Mouse (Mus musculus) cerebral cortex, adult 2 months (tissue): Measurements from ENCODE around the gene Sfxn5.

Experiments
- WGBS: fragments of 180-500 bp; shearing (Covaris S2); methylation state at CpG from one replicate; pipeline ENCODE4 v1.1.7; 2018; 5-methylcytosine and 5-hydroxymethylcytosine counted together

The Sfxn5 gene

GRCm38 (mm10) chr6:85189911-85190591 lies 143.2 kb downstream of the Sfxn5 start:
- 1% methylated on average over 52 of the region's 52 CpGs for WGBS

GRCm38 (mm10) chr6:85189361-85189760 lies 143.9 kb downstream of the Sfxn5 start:
- 18% methylated on average over 14 of the region's 14 CpGs for WGBS

GRCm38 (mm10) chr6:85188256-85189110 lies 144.7 kb downstream of the Sfxn5 start:
- 5% methylated on average over 39 of the region's 39 CpGs for WGBS

- WGBS: under 1% methylated on average over 69 of the region's 81 CpGs
These were observed 145.6 kb downstream of the Sfxn5 start, which contains the start of gene Emx1 for GRCm38 (mm10) chr6:85187340-85188211. Gene Emx1 (plus strand): TSS chr6:85187438.

GRCm38 (mm10) chr6:85186744-85187059 lies 146.5 kb downstream of the Sfxn5 start:
- WGBS: 8% methylated on average over 15 of the region's 15 CpGs

GRCm38 (mm10) chr6:85186033-85186743 lies 147.0 kb downstream of the Sfxn5 start:
- 14% methylated on average over 33 of the region's 33 CpGs for WGBS

GRCm38 (mm10) chr6:85183951-85184350 lies 149.3 kb downstream of the Sfxn5 start:
- 85% methylated on average over 3 of the region's 3 CpGs for WGBS

GRCm38 (mm10) chr6:85180036-85180435 lies 153.2 kb downstream of the Sfxn5 start:
- 84% methylated on average over 2 of the region's 2 CpGs for WGBS

GRCm38 (mm10) chr6:85179569-85179968 lies 153.7 kb downstream of the Sfxn5 start:
- WGBS: 91% methylated on average over 3 of the region's 3 CpGs

- 49% methylated on average over 11 of the region's 11 CpGs for WGBS
These were observed 167.7 kb downstream of the Sfxn5 start for GRCm38 (mm10) chr6:85165440-85165921.
